Mouse (Mus musculus): ENCODE measurements around the gene Gm13276. TPM values are rescaled to one million over a fixed set of nuclear protein-coding genes. Genes with fewer than 3 reads are reported as not detected.
"Not testable (repeated sequence)": the region's sequence is repeated elsewhere in the genome, so short reads cannot be mapped to it uniquely, and the experiment has no call there.

Gm13276 gene
- total and polyA plus RNA-seq, 2 experiments from 2014 or later = not detected

GRCm38 (mm10) chr4:88788402-88788801 lies 2.9 kb downstream of the Gm13276 start, which contains the start of gene Gm13277:
Gene Gm13277 (plus strand): TSS chr4:88788632.
- not testable (repeated sequence) for H3K36me3 ChIP-seq (ENCODE audit: insufficient read depth); H3K9ac ChIP-seq; H3K4me2 ChIP-seq (ENCODE audit: low read depth); H3K9me3 ChIP-seq (ENCODE audit: low read length); DNase-seq; ATAC-seq; H3K27ac ChIP-seq (ENCODE audit: low read depth, low read length); H3K4me1 ChIP-seq (ENCODE audit: insufficient read depth); H3K27me3 ChIP-seq (ENCODE audit: insufficient read depth, low read length); H3K4me3 ChIP-seq (ENCODE audit: low read depth, low read length)
- no CpG with 5 or more reads among the region's 28 CpGs for WGBS
- TF ChIP-seq CTCF (IDR thresholded peaks at IDR 0.05; ENCODE audit: low read depth) = peak; percentile 62

GRCm38 (mm10) chr4:88791250-88791649 lies 5.7 kb downstream of the Gm13276 start, which contains the start of gene Gm13278:
Gene Gm13278 (plus strand): TSS chr4:88791550.
- H3K4me3 ChIP-seq (ENCODE audit: low read depth, low read length); H3K36me3 ChIP-seq (ENCODE audit: insufficient read depth); ATAC-seq; H3K9ac ChIP-seq; H3K4me1 ChIP-seq (ENCODE audit: insufficient read depth); H3K27me3 ChIP-seq (ENCODE audit: insufficient read depth, low read length); H3K9me3 ChIP-seq (ENCODE audit: low read length); H3K4me2 ChIP-seq (ENCODE audit: low read depth); DNase-seq; H3K27ac ChIP-seq (ENCODE audit: low read depth, low read length): not testable (repeated sequence)
- no CpG with 5 or more reads among the region's 28 CpGs for WGBS

GRCm38 (mm10) chr4:88793936-88794675 lies 8.6 kb downstream of the Gm13276 start, which contains the start of gene Gm13275:
Gene Gm13275 (plus strand): TSS chr4:88794487.
- H3K27me3 ChIP-seq (ENCODE audit: insufficient read depth, low read length); H3K4me2 ChIP-seq (ENCODE audit: low read depth); DNase-seq; H3K9ac ChIP-seq; H3K4me1 ChIP-seq (ENCODE audit: insufficient read depth); H3K9me3 ChIP-seq (ENCODE audit: low read length); ATAC-seq; H3K36me3 ChIP-seq (ENCODE audit: insufficient read depth); H3K27ac ChIP-seq (ENCODE audit: low read depth, low read length); H3K4me3 ChIP-seq (ENCODE audit: low read depth, low read length): not testable (repeated sequence)
- TF ChIP-seq CTCF (IDR thresholded peaks at IDR 0.05; ENCODE audit: low read depth) = peak; percentile 43
- 7% methylated on average over 10 of the region's 52 CpGs for WGBS

GRCm38 (mm10) chr4:88797097-88797496 lies 11.6 kb downstream of the Gm13276 start, which contains the start of gene Gm13279:
Gene Gm13279 (plus strand): TSS chr4:88797397.
- H3K4me1 ChIP-seq (ENCODE audit: insufficient read depth); H3K9me3 ChIP-seq (ENCODE audit: low read length); H3K27ac ChIP-seq (ENCODE audit: low read depth, low read length); H3K9ac ChIP-seq; H3K27me3 ChIP-seq (ENCODE audit: insufficient read depth, low read length); H3K4me2 ChIP-seq (ENCODE audit: low read depth); H3K36me3 ChIP-seq (ENCODE audit: insufficient read depth); H3K4me3 ChIP-seq (ENCODE audit: low read depth, low read length); DNase-seq; ATAC-seq: not testable (repeated sequence)
- no CpG with 5 or more reads among the region's 28 CpGs for WGBS

GRCm38 (mm10) chr4:88799365-88799764 lies 13.9 kb downstream of the Gm13276 start, which contains the start of gene Gm13285:
Gene Gm13285 (plus strand): TSS chr4:88799665.
- H3K4me3 ChIP-seq (ENCODE audit: low read depth, low read length); H3K4me2 ChIP-seq (ENCODE audit: low read depth); DNase-seq; H3K27ac ChIP-seq (ENCODE audit: low read depth, low read length); H3K9ac ChIP-seq; ATAC-seq; H3K9me3 ChIP-seq (ENCODE audit: low read length); H3K4me1 ChIP-seq (ENCODE audit: insufficient read depth); H3K27me3 ChIP-seq (ENCODE audit: insufficient read depth, low read length); H3K36me3 ChIP-seq (ENCODE audit: insufficient read depth): not testable (repeated sequence)
- 12% methylated on average over 3 of the region's 7 CpGs for WGBS

GRCm38 (mm10) chr4:88802954-88803353 lies 17.4 kb downstream of the Gm13276 start, which contains the start of gene Gm13287:
Gene Gm13287 (plus strand): TSS chr4:88803254.
- ATAC-seq; H3K9ac ChIP-seq; H3K4me2 ChIP-seq (ENCODE audit: low read depth); H3K36me3 ChIP-seq (ENCODE audit: insufficient read depth); H3K27me3 ChIP-seq (ENCODE audit: insufficient read depth, low read length); DNase-seq; H3K9me3 ChIP-seq (ENCODE audit: low read length); H3K27ac ChIP-seq (ENCODE audit: low read depth, low read length); H3K4me1 ChIP-seq (ENCODE audit: insufficient read depth); H3K4me3 ChIP-seq (ENCODE audit: low read depth, low read length): not testable (repeated sequence)
- WGBS = no CpG with 5 or more reads among the region's 29 CpGs

- H3K9ac ChIP-seq; H3K4me3 ChIP-seq (ENCODE audit: low read depth, low read length); ATAC-seq; H3K36me3 ChIP-seq (ENCODE audit: insufficient read depth); H3K9me3 ChIP-seq (ENCODE audit: low read length); DNase-seq; H3K4me1 ChIP-seq (ENCODE audit: insufficient read depth); H3K27me3 ChIP-seq (ENCODE audit: insufficient read depth, low read length); H3K27ac ChIP-seq (ENCODE audit: low read depth, low read length): not testable (repeated sequence)
- H3K4me2 ChIP-seq (ENCODE audit: low read depth) = peak within 1 kb of the TSS; percentile 45
- no CpG with 5 or more reads among the region's 8 CpGs for WGBS
These were observed 19.7 kb downstream of the Gm13276 start, which contains the start of gene Gm13288 for GRCm38 (mm10) chr4:88805231-88805630. Gene Gm13288 (plus strand): TSS chr4:88805531.

GRCm38 (mm10) chr4:88805761-88806160 lies 20.3 kb downstream of the Gm13276 start:
- not testable (repeated sequence) for H3K4me3 ChIP-seq (ENCODE audit: low read depth, low read length); ATAC-seq; H3K27ac ChIP-seq (ENCODE audit: low read depth, low read length); H3K4me1 ChIP-seq (ENCODE audit: insufficient read depth); H3K36me3 ChIP-seq (ENCODE audit: insufficient read depth); H3K27me3 ChIP-seq (ENCODE audit: insufficient read depth, low read length); H3K9ac ChIP-seq; H3K9me3 ChIP-seq (ENCODE audit: low read length); DNase-seq
- H3K4me2 ChIP-seq (ENCODE audit: low read depth) = peak overlapping the region; percentile 45
- WGBS = 0% methylated on average over 6 of the region's 34 CpGs

Measured in forebrain, postnatal 0 days (tissue).